Mouse (Mus musculus) fat pad, adult 2 months (tissue): ENCODE measurements around the gene Klrc1.
"Not testable (repeated sequence)": the region's sequence is repeated elsewhere in the genome, so short reads cannot be mapped to it uniquely, and the experiment has no call there.

Experiments used
- DNase-seq: peaks from one replicate; pipeline ENCODE4 v3.0.0-alpha.2; 2011; ENCODE audit warnings: low read depth, low spot score; ENCODE audit errors: extremely low read depth

Gene Klrc1

DNA sequence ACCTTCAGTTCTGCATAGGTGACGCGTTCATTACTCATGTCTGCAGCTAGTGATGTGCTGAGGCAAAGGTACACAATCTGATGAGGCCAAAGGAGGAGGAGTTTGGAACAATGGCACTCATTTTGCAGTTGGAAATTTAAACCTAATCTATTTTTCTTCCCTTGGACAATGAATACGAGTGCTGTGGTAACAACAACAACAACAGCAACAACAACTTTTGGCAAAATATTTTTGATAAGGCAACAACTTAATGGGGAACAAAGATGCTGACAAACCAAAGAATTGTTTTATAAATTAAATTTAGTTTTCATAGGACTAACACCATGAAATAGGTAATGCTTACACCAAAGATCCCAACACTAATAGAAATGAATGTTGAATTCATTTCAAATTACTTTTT, at the start of gene Klrc1:
Klrc1 (minus strand) TSS at position 101 of the 400 bp plus-strand sequence.
- no peak for DNase-seq

DNA sequence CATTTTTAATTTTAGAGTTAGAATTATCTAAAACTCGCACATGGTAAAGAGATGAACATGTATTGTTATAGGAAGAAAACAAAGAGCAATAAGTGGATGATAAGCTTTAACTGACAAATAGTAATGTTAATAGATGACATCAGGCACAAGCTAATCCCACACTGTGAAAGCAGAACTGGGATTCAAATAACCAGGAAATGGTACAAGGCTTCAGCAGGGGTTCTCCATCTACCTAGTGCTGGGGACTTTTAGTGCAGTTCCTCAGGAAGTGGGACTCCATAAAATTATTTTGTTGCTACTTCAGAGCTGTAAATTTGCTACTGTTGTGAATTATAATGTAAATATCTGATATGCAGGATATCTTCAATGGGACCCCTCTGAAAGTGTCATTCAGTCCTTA, 48.5 kb upstream of the Klrc1 start:
- DNase-seq = no peak

DNA sequence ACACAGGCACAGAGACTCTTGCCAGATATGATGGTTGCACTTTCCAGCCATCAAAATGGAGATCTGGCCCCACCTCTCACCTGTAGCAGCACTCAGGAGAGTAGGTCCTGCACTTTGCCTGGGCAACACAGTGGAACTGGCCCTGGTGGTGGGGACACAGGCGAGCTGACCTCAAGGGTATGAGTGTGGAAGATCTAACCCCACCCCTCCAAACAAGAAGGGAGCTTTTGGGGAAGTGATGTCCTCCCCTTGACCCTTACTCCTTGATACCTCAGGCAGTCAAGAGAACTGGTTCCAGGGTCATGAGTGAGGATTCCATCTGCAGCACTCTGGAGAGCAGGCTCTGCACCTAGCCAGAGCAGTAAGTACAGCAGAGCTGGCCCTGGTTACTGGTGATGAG, 42.6 kb upstream of the Klrc1 start:
- no peak for DNase-seq

DNA sequence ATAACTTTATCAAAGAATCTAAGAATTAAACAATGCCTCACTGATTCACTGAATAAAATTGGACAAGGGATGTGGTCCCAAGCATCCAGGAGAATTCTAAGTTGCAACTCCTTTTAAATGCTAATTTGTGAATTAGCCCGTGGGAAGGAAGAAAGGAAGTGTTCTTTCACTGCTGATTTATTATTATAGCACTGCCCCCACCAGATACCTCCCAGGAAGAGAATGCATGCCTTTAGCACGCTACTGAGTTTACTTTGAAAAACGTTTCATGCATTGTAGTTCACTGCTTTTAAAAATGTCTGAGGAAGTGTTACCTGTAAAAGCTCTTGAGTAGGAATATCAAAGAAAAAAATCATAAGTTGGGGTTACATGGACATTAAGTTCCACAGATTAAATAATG, 41.7 kb upstream of the Klrc1 start:
- DNase-seq = no peak

DNA sequence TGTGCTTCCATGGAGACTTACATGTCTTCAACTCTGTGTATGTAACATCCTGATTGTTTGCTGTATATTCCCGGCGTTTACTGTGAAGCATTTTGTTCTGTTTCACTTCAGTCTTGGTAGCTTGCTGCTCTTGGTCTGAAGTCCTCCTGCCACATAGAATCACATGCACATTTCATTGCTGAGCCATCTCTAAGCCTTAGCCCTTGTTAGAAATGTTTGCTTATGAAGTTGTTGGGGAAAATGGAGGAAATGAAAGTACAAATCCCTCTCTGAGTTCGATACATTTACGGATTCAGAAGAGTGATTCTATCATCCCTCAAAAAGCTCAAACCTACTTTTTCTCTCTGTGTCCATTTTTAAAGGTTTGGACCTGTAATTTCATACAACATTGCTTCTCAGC, 38.3 kb upstream of the Klrc1 start, which contains the start of gene Klri1:
Klri1 (minus strand) TSS at position 101 of the 400 bp plus-strand sequence.
- no peak for DNase-seq

DNA sequence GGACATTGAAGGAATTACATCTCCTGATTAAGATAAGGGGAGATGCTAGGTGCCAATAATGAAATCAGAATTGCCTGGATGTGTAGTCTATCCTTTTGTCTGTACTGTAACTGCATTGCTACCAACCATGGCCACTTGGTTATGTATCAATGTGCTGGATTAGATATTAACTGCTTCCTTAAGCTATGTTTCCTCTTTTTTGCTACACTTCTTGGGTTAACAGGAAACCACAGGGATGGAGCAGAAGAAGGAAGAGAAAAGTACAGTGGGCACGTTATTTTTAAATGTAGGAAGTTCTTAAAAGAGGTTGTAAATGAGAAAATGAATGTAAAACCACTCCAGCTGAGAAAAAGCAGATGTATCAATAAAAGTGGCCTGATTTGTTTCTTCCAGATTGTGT, 34.8 kb upstream of the Klrc1 start:
- DNase-seq = no peak

DNA sequence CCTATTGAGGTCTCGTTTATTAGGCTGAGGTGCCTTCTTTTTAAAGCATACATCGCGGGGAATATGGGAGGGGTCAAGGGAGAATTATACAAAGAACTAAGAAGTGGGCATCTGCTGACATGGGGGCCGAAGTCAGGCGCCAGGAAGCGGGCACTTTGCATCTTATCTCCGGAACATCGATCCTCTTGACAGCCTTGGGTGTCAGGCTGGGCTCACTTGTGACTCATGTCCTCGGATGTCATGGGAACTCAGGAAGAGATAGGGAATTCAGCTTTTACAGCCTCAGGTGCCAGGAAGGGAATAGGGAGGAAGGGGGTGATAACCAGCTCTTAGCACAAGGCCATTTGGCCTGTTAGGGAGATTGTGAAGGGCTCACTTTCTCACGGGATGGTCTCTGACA, 12.7 kb upstream of the Klrc1 start:
- DNase-seq = not testable (repeated sequence)

DNA sequence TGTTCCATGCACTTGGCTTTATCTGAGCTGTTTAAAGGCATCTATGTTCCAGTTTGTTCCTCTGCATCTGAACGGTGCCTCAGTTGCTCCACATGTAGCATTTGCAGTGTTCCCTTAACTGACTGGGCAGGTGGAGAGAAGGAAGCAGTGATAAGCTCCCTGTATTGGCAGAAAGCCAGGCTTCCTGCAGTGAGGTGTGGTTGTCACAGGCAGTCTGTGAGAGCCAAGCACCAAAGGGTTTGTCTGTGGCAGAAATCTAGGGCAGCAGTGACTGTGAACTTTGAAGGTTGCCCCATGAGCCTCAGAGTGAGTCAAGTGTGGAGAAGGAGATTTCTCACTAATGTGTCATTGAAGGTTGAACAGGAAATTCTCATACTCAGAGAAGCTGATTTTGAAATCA, 1.6 kb upstream of the Klrc1 start:
- DNase-seq = no peak

DNA sequence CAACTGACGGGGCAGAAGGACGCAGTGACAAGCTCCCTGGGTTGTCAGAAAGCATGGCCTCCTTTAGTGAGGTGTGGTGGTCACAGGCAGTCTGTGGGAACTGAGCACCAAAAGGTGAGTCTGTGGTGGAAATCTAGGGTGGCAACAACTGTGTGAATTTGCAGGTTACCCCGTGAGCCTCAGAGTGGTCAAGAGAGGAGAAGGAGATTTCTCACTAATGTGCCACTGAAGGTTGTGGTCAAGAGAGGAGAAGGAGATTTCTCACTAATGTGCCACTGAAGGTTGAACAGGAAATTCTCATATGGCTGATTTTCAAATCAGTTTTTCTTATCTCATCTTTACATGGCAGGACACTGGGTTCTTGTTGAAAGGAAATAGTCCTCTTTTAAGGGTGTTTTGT, 17.5 kb downstream of the Klrc1 start:
- not testable (repeated sequence) for DNase-seq

DNA sequence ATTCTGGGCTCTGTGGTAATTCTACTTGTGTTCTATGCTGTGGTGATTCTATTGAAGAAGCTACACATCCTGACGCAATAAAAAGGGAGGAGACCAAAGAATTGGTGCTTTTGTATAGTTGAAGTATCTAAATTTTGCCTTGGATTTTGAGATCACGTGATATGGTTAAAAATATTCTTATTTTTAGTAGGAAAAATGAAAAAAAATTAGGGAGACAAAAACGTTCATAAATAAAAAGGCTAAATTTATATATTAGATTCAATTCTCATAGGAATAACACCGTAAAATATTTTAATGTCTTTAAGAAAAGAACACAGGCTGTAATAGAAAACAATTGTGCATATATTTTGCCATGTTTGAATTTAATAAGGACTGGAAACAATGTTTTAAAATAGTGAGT, 18.2 kb downstream of the Klrc1 start, which contains the start of gene Klrc2:
Klrc2 (minus strand) TSS at position 101 of the 400 bp plus-strand sequence.
- DNase-seq = not testable (repeated sequence)

DNA sequence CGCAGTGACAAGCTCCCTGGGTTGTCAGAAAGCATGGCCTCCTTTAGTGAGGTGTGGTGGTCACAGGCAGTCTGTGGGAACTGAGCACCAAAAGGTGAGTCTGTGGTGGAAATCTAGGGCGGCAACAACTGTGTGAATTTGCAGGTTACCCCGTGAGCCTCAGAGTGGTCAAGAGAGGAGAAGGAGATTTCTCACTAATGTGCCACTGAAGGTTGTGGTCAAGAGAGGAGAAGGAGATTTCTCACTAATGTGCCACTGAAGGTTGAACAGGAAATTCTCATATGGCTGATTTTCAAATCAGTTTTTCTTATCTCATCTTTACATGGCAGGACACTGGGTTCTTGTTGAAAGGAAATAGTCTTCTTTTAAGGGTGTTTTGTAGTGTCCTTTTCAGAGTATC, 34.7 kb downstream of the Klrc1 start:
- DNase-seq = not testable (repeated sequence)

DNA sequence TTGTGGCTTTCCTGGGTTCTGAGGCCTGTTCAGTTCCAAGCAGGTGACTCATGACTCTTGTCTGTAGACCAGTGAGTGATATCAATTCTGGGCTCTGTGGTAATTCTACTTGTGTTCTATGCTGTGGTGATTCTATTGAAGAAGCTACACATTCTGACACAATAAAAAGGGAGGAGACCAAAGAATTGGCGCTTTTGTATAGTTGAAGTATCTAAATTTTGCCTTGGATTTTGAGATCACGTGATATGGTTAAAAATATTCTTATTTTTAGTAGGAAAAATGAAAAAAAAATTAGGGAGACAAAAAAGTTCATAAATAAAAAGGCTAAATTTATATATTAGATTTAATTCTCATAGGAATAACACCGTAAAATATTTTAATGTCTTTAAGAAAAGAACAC, 35.5 kb downstream of the Klrc1 start, which contains the start of gene Klrc3:
Klrc3 (minus strand) TSS at position 101 of the 400 bp plus-strand sequence.
- DNase-seq = not testable (repeated sequence)

DNA sequence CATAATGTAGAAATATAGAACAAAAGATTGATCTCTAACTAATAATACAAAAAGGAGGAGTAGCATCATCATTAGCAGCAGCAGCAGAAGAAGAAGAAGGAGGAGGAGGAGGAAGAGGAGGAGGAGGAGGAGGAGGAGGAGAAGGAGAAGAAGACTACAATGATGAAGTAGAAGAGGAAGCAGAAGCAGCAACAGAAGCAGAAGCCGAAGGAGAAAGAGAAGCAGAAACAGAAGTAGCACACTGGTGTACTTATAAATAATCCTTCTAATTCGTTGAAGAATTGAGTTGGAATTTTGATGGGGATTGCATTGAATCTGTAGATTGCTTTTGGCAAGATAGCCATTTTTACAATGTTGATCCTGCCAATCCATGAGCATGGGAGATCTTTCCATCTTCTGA, 47.7 kb downstream of the Klrc1 start:
- not testable (repeated sequence) for DNase-seq

DNA sequence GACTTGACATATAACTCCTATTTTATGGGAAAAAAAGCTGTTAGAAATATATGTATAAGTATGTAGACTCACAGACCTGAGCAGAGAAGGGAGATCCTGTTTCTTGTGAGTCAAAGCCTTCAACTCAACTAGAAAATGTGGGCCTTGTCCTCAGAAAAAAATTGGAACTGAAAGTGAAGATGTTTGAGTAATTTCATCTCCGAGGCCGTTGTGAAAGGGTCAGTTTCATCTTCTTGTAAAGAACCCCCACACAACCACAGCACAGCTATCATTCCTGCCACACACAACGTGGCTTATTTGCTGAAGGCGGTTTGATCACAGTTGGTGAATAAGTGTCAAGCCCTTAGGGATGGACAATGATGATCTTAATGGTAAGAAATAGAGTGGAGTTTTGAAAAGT, 55.0 kb downstream of the Klrc1 start, which contains the start of gene Klrk1:
Klrk1 (minus strand) TSS at position 130 of the 400 bp plus-strand sequence.
- no peak for DNase-seq
